Mouse (Mus musculus) testis, adult 2 months (tissue): Measurements from ENCODE around the gene Fstl3.

Experiments used
- CTCF ChIP-seq: fragments of 200-500 bp; IDR thresholded peaks from 2 replicates; pipeline ENCODE4 v1.5.1; 2012; ENCODE audit warnings: low read depth, mild to moderate bottlenecking, inconsistent platforms, low read length, moderate library complexity; ENCODE audit not compliant: control insufficient read depth, insufficient read depth, insufficient replicate concordance
- POLR2A ChIP-seq: fragments of 200-500 bp; IDR thresholded peaks from 2 replicates; pipeline ENCODE4 v1.6.1; 2012; ENCODE audit warnings: low read depth, mild to moderate bottlenecking, inconsistent platforms, low read length, moderate library complexity; ENCODE audit not compliant: control insufficient read depth

GRCm38 (mm10) chr10:79797326-79797725, 20.3 kb downstream of the Fstl3 start:
- TF ChIP-seq CTCF: no peak
- TF ChIP-seq POLR2A: no peak
